Mouse (Mus musculus) ES-E14 (cell line): ENCODE results near the gene Rasal1. TPM values are rescaled to one million over a fixed set of nuclear protein-coding genes. Genes with fewer than 3 reads are reported as not detected.

Experiments
- DNase-seq: peaks from one replicate; pipeline ENCODE4 v3.0.0-alpha.2; 2013; ENCODE audit warnings: low read depth, low spot score
- H3K27ac ChIP-seq: 2 replicates; pipeline ENCODE4 v1.5.1; 2012; ENCODE audit warnings: low read depth, mild to moderate bottlenecking, low read length, moderate library complexity, mixed read lengths; ENCODE audit not compliant: poor library complexity, insufficient read depth, severe bottlenecking
- H3K36me3 ChIP-seq: 2 replicates; pipeline ENCODE4 v1.6.1; 2012; ENCODE audit warnings: mild to moderate bottlenecking, low read length, moderate library complexity, mixed read lengths; ENCODE audit not compliant: control insufficient read depth, poor library complexity, insufficient read depth, severe bottlenecking
- H3K4me1 ChIP-seq, 2 experiments: fragments of 150-350 bp in 1 of 2; sonication (generic) in 1 of 2; 2 replicates each; pipeline ENCODE4 v1.6.1; 2012; ENCODE audit warnings: low read length in 2 of 2, mild to moderate bottlenecking in 1 of 2, mixed read lengths in 1 of 2; ENCODE audit not compliant: control insufficient read depth in 2 of 2, insufficient read depth in 2 of 2, poor library complexity in 1 of 2
- H3K4me3 ChIP-seq, 2 experiments: fragments of 150-350 bp in 1 of 2; sonication (generic) in 1 of 2; 2 replicates each; pipeline ENCODE4 v1.5.1; 2012; ENCODE audit warnings: low read length in 2 of 2, low read depth in 1 of 2, mild to moderate bottlenecking in 1 of 2, mixed read lengths in 1 of 2; ENCODE audit not compliant: insufficient read depth in 1 of 2, poor library complexity in 1 of 2, severe bottlenecking in 1 of 2
- H3K9ac ChIP-seq: 2 replicates; pipeline ENCODE4 v1.6.1; 2012; ENCODE audit warnings: low read depth, mild to moderate bottlenecking, low read length, mixed read lengths; ENCODE audit not compliant: poor library complexity, insufficient read depth, severe bottlenecking
- H3K9me3 ChIP-seq: fragments of 150-350 bp; sonication (generic); 2 replicates; pipeline ENCODE4 v1.6.1; 2012; ENCODE audit warnings: low read depth, mild to moderate bottlenecking, low read length; ENCODE audit not compliant: control insufficient read depth, insufficient read depth
- CHD2 ChIP-seq: IDR thresholded peaks from 2 replicates; pipeline ENCODE4 v1.6.1; 2014; ENCODE audit warnings: mild to moderate bottlenecking, low read depth, low read length, inconsistent platforms
- HCFC1 ChIP-seq: IDR thresholded peaks from 2 replicates; pipeline ENCODE4 v1.6.1; 2012; ENCODE audit warnings: low read length, inconsistent platforms, borderline replicate concordance; ENCODE audit not compliant: insufficient read depth
- MAFK ChIP-seq: IDR thresholded peaks from 2 replicates; pipeline ENCODE4 v1.6.1; 2014; ENCODE audit warnings: mild to moderate bottlenecking, low read depth, low read length, inconsistent platforms; ENCODE audit not compliant: insufficient read depth
- ZC3H11A ChIP-seq: IDR thresholded peaks from 2 replicates; pipeline ENCODE4 v1.6.1; 2012; ENCODE audit warnings: low read depth, mild to moderate bottlenecking, inconsistent platforms, low read length, borderline replicate concordance
- ZNF384 ChIP-seq: IDR thresholded peaks from 2 replicates; pipeline ENCODE4 v1.6.1; 2012; ENCODE audit warnings: low read depth, low read length, inconsistent platforms
- in situ Hi-C, 2 experiments: fragments of 600-800 bp; cut with MboI; formaldehyde crosslinking; loops; one replicate each; pipeline ENCODE4 v1.15.1; 2025; ENCODE audit warnings: low sequenced_read_pairs in 2 of 2, inconsistent platforms in 1 of 2; ENCODE audit not compliant: unreplicated experiment in 2 of 2
- total RNA-seq: library from RNA; depleted of rRNA; stranded (reverse); fragments of 300-350 nt; gene quantifications from 2 replicates; pipeline ENCODE4 v1.2.3, GENCODE M21; 2012

The Rasal1 gene
- total RNA-seq, 1 experiment: 3.5 TPM

GRCm38 (mm10) chr5:120647814-120648491 is 659 bp upstream of the Rasal1 start:
- no peaks in the 10 kb centered on the region for H3K9me3 ChIP-seq
- peaks cover 0 to 12% of the 10 kb centered on the region in 2 experiments; a peak in 1 of 4 replicates for H3K4me1 ChIP-seq
- no peak for DNase-seq
- no peaks in the 10 kb centered on the region for H3K36me3 ChIP-seq
- TF ChIP-seq CHD2 (no peak), MAFK (no peak), ZC3H11A (no peak), ZNF384 (no peak), HCFC1 (no peak)
- H3K9ac ChIP-seq: no peak overlapping the region
- no peak overlapping the region for H3K4me3 ChIP-seq
- in situ Hi-C loops: no loop called here
- no peak overlapping the region for H3K27ac ChIP-seq

- peak overlapping the region; percentile 58 for H3K9ac ChIP-seq
- TF ChIP-seq CHD2 (no peak), HCFC1 (no peak), ZC3H11A (no peak), ZNF384 (no peak), MAFK (no peak)
- H3K36me3 ChIP-seq: no peaks in the 10 kb centered on the region
- no peak overlapping the region for H3K27ac ChIP-seq
- peak overlapping the region; percentile 71 to 75 for H3K4me3 ChIP-seq
- no peak for DNase-seq
- H3K4me1 ChIP-seq: peaks cover 0 to 15% of the 10 kb centered on the region in 2 experiments; a peak in 1 of 4 replicates
- no peaks in the 10 kb centered on the region for H3K9me3 ChIP-seq
- in situ Hi-C loops: no loop called here
These were observed 842 bp downstream of the Rasal1 start for GRCm38 (mm10) chr5:120649374-120649933.

- DNase-seq: no peak
- Histone ChIP-seq H3K36me3 (no peaks in the 10 kb centered on the region), H3K9ac (no peak overlapping the region), H3K4me1 (peaks cover 0 to 18% of the 10 kb centered on the region in 2 experiments; a peak in 2 of 4 replicates), H3K27ac (no peak overlapping the region), H3K4me3 (peak overlapping the region; percentile 71 to 75; a peak in 3 of 4 replicates), H3K9me3 (no peaks in the 10 kb centered on the region)
- in situ Hi-C loops: no loop called here
- no peak for TF ChIP-seq ZC3H11A
- TF ChIP-seq MAFK: peak; percentile 100
- TF ChIP-seq ZNF384: no peak
- TF ChIP-seq HCFC1: no peak
- TF ChIP-seq CHD2: no peak
These were observed 1.3 kb downstream of the Rasal1 start for GRCm38 (mm10) chr5:120649938-120650337.

GRCm38 (mm10) chr5:120651230-120651629 is 2.6 kb downstream of the Rasal1 start:
- no peak for TF ChIP-seq HCFC1
- TF ChIP-seq ZC3H11A: no peak
- no peak for TF ChIP-seq CHD2
- TF ChIP-seq ZNF384: no peak
- TF ChIP-seq MAFK: no peak
- H3K4me1 ChIP-seq: peaks cover 0 to 19% of the 10 kb centered on the region in 2 experiments; a peak in 2 of 4 replicates
- no peaks in the 10 kb centered on the region for H3K9me3 ChIP-seq
- H3K4me3 ChIP-seq: no peak overlapping the region
- no peak for DNase-seq
- H3K36me3 ChIP-seq: no peaks in the 10 kb centered on the region
- H3K27ac ChIP-seq: no peak overlapping the region
- no peak overlapping the region for H3K9ac ChIP-seq
- in situ Hi-C loops: no loop called here
